Comparison of ENCODE assay signal across 10 mouse cellular contexts in the genomic region with DNA sequence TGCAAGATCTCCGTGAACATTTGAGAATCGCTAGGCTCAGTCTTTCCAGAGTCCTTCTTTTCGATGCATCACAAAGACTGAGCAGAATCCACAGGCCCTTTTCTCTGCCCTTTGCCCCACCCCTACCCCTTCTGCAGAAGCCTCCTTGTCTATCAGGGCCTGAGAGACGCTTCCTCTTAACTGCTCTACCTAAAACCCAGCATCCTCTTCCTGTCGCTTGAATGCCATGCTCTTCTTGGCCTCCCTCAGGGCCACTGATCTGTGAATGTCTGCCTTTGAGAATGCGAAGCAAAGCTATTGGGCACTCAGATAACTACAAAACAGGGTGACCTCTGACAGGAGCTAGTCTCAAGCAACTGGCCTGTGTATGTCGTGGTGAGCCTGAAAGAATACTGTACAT.
DNase-seq lines count a peak whose midpoint lies in the region; ATAC-seq and TF ChIP-seq lines count a peak whose summit lies in the region.
"Had no signal": no experiment of that assay in that cellular context is flagged by ENCODE, and none has a peak within 500 bp of the region (broad histone marks: within the 10 kb centered on the region; RNA-seq: fewer than 3 reads in every experiment).

No protein-coding gene starts in this region.

- DNase-seq in layer of hippocampus, adult 9-11 months = peak; percentile 23
- no peak for DNase-seq in layer of hippocampus, adult 8-10 months (ENCODE audit: low spot score in 2 of 2)
- DNase-seq in CH12.LX (ENCODE audit: extremely low read depth) = peak; percentile 66
- no peak for DNase-seq in right cerebral cortex, postnatal 10 days (ENCODE audit: low spot score in 2 of 2)
- no peak for DNase-seq in cerebellum, adult 9-10 months
- DNase-seq: cerebellum, postnatal 14 days; kidney, adult 9 months had no signal

- TF ChIP-seq RAD21 in CH12.LX (IDR thresholded peaks at IDR 0.05; ENCODE audit: low read depth, low read length) = no peak; the same call in 1 of the 2 replicates

- no peaks in the 10 kb centered on the region for H3K79me2 ChIP-seq in CH12.LX (replicated peaks; ENCODE audit: control insufficient read depth, extremely low read depth, insufficient read depth, poor library complexity, severe bottlenecking)

- no peaks in the 10 kb centered on the region for H3K36me3 ChIP-seq in CH12.LX (replicated peaks in 1 of 2; ENCODE audit: control insufficient read depth in 1 of 2, insufficient read depth in 1 of 2, low read length in 1 of 2)
- H3K36me3 ChIP-seq in stomach, embryonic 16.5 days (ENCODE audit: control insufficient read depth, insufficient read depth, low read length) = no peaks in the 10 kb centered on the region
- no peaks in the 10 kb centered on the region for H3K36me3 ChIP-seq in neural tube, embryonic 15.5 days

- in situ Hi-C loops in CH12.LX (cut with MboI; ENCODE audit: low pct_ligation_motif_present, low pct_unique_long_range_greater_than_20kb, low sequenced_read_pairs) = loop anchor here (5.0 to 25.0 kb wide), 3 partner anchors 106 to 939 kb away; no protein-coding TSS in a partner anchor

- peak overlapping the region; percentile 54 for H3K4me2 ChIP-seq in CH12.LX (ENCODE audit: insufficient read depth, low read depth, poor library complexity, severe bottlenecking)
- H3K4me2 ChIP-seq in stomach, embryonic 16.5 days (ENCODE audit: low read depth, low read length) = no peak overlapping the region
- no peak overlapping the region for H3K4me2 ChIP-seq in neural tube, embryonic 15.5 days

- ATAC-seq in megakaryocyte, adult 5-6 weeks (ENCODE audit: poor library complexity, severe bottlenecking) = peak; percentile 39
- ATAC-seq in stomach, embryonic 16.5 days (ENCODE audit: insufficient read depth, low FRiP score) = no peak
- no peak for ATAC-seq in neural tube, embryonic 15.5 days (ENCODE audit: low FRiP score)

- H3K9ac ChIP-seq in CH12.LX (ENCODE audit: insufficient read depth, low read depth) = peak overlapping the region; percentile 79
- H3K9ac ChIP-seq in stomach, embryonic 16.5 days (ENCODE audit: low read length) = no peak overlapping the region
- no peak overlapping the region for H3K9ac ChIP-seq in neural tube, embryonic 15.5 days (replicated peaks)

- no peaks in the 10 kb centered on the region for H3K27me3 ChIP-seq in CH12.LX (replicated peaks)
- no peaks in the 10 kb centered on the region for H3K27me3 ChIP-seq in stomach, embryonic 16.5 days (ENCODE audit: control insufficient read depth, insufficient read depth, low read length)
- no peaks in the 10 kb centered on the region for H3K27me3 ChIP-seq in neural tube, embryonic 15.5 days (replicated peaks)

- dilution Hi-C loops in CH12.LX (cut with MboI; ENCODE audit: extremely low pct_ligation_motif_present, extremely low pct_unique_long_range_greater_than_20kb, low sequenced_read_pairs) = no loop called here

- H3K9me3 ChIP-seq in CH12.LX (replicated peaks; ENCODE audit: low read length) = peaks cover 4% of the 10 kb centered on the region
- H3K9me3 ChIP-seq in stomach, embryonic 16.5 days (replicated peaks; ENCODE audit: control insufficient read depth, low read length) = no peaks in the 10 kb centered on the region
- no peaks in the 10 kb centered on the region for H3K9me3 ChIP-seq in neural tube, embryonic 15.5 days (replicated peaks)

- H3K27ac ChIP-seq in CH12.LX (ENCODE audit: insufficient read depth, low read depth) = peak overlapping the region; percentile 100
- peak overlapping the region; percentile 9; the same call in 1 of the 2 replicates for H3K27ac ChIP-seq in stomach, embryonic 16.5 days (ENCODE audit: low read length)
- H3K27ac ChIP-seq in neural tube, embryonic 15.5 days (replicated peaks) = no peak overlapping the region

- 63% methylated on average over 7 of the region's 7 CpGs for WGBS in stomach, embryonic 16.5 days
- WGBS in neural tube, embryonic 15.5 days = 76% methylated on average over 7 of the region's 7 CpGs

- H3K4me3 ChIP-seq in CH12.LX (replicated peaks in 1 of 3; ENCODE audit: low read depth in 2 of 3, low read length in 2 of 3, poor library complexity in 1 of 3) = peak overlapping the region in 1 of 3 experiments; percentile 34
- no peak overlapping the region for H3K4me3 ChIP-seq in stomach, embryonic 16.5 days (replicated peaks; ENCODE audit: low read length)
- H3K4me3 ChIP-seq in neural tube, embryonic 15.5 days (replicated peaks) = no peak overlapping the region

- TF ChIP-seq POLR2A in CH12.LX (IDR thresholded peaks at IDR 0.05; ENCODE audit: low read depth, low read length) = no peak

- TF ChIP-seq CTCF in CH12.LX (conservative IDR thresholded peaks at IDR 0.05 in 1 of 2, IDR thresholded peaks at IDR 0.05 in 1 of 2; ENCODE audit: low read depth in 2 of 2, low read length in 2 of 2) = no peak

- H3K4me1 ChIP-seq in CH12.LX (ENCODE audit: control insufficient read depth in 1 of 2, insufficient read depth in 2 of 2) = peaks cover 40 to 71% of the 10 kb centered on the region in 2 experiments
- H3K4me1 ChIP-seq in stomach, embryonic 16.5 days (ENCODE audit: control insufficient read depth, insufficient read depth, low read length) = peaks cover 4% of the 10 kb centered on the region; the same call in 1 of the 2 replicates
- no peaks in the 10 kb centered on the region for H3K4me1 ChIP-seq in neural tube, embryonic 15.5 days

- no peak for TF ChIP-seq EP300 in CH12.LX (IDR thresholded peaks at IDR 0.05; ENCODE audit: low read length)

TF ChIP-seq in CH12.LX, 34 proteins besides CTCF, POLR2A, EP300 and RAD21:
- TF ChIP-seq MEF2A (IDR thresholded peaks at IDR 0.05; ENCODE audit: borderline replicate concordance, low read depth, low read length) = no peak
- TF ChIP-seq MAZ (IDR thresholded peaks at IDR 0.05; ENCODE audit: low read depth, low read length) = peak; percentile 48; the same call in 1 of the 2 replicates

Comparison
In these comparisons a context has a peak if more than half of its experiments do, and no peak if none do; other contexts are left out.
1. DNase-seq: peak in layer of hippocampus, adult 9-11 months (single experiment) and CH12.LX (single experiment); none in layer of hippocampus, adult 8-10 months (0 of 2), right cerebral cortex, postnatal 10 days (0 of 2) and cerebellum, adult 9-10 months (single experiment).